Mouse (Mus musculus): ENCODE measurements around the gene Ccdc162.

DNA sequence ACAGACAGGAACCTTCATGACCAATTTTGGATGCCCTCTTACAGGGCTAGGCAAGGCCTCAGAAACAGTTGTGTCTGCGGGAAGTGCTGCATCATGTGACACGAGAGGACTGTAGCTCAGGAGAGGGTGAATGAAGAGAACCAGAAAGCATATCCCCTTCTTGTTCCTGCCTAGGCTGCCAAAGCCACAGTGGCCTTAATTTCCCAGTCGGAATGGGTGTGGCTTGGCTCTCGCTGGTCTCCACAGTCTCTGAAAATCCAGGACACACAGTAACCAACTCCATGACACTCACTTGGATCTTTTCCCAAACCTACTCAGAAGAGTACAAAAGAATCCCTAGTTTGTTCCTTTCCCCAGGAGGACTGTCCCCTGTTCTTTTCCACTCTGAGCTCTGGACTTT is 215.5 kb downstream of the Ccdc162 start:
- no peak for TF ChIP-seq CTCF (IDR thresholded peaks at IDR 0.05; ENCODE audit: low read depth)
- TF ChIP-seq EP300 (IDR thresholded peaks at IDR 0.05; ENCODE audit: low read depth): no peak

Data from heart, postnatal 0 days (tissue).